Mouse (Mus musculus) lung, embryonic 16.5 days (tissue): ENCODE data around the gene Disp1. TPM values are rescaled to one million over a fixed set of nuclear protein-coding genes. Genes with fewer than 3 reads are reported as not detected.

Experiments
- ATAC-seq: fragments of 200-750 bp; cut with Nextera tagmentation; 2 replicates; pipeline ENCODE4 v1.8.0; 2017; ENCODE audit warnings: low read depth, mild to moderate bottlenecking, moderate library complexity
- H3K27ac ChIP-seq: fragments of 300-500 bp; sonication (generic); 2 replicates; pipeline ENCODE4 v1.5.1; 2014; ENCODE audit warnings: mild to moderate bottlenecking, control low read depth, low read length
- H3K27me3 ChIP-seq: fragments of 300-500 bp; sonication (generic); 2 replicates; pipeline ENCODE4 v1.6.1; 2014; ENCODE audit warnings: low read depth, low read length, mixed read lengths; ENCODE audit not compliant: control insufficient read depth, insufficient read depth
- H3K36me3 ChIP-seq: fragments of 300-500 bp; sonication (generic); 2 replicates; pipeline ENCODE4 v1.6.1; 2014; ENCODE audit warnings: low read length; ENCODE audit not compliant: control insufficient read depth, insufficient read depth
- H3K4me1 ChIP-seq: fragments of 300-500 bp; sonication (generic); replicated peaks from 2 replicates; pipeline ENCODE4 v1.6.1; 2014; ENCODE audit warnings: low read length, mixed read lengths; ENCODE audit not compliant: control insufficient read depth, insufficient read depth
- H3K4me2 ChIP-seq: fragments of 300-500 bp; sonication (generic); 2 replicates; pipeline ENCODE4 v1.6.1; 2014; ENCODE audit warnings: low read depth, low read length, control low read depth
- H3K4me3 ChIP-seq: fragments of 300-500 bp; sonication (generic); 2 replicates; pipeline ENCODE4 v1.5.1; 2014; ENCODE audit warnings: mild to moderate bottlenecking, low read length, control low read depth
- H3K9ac ChIP-seq: fragments of 300-500 bp; sonication (generic); 2 replicates; pipeline ENCODE4 v1.6.1; 2014; ENCODE audit warnings: low read length, control low read depth
- H3K9me3 ChIP-seq: fragments of 300-500 bp; sonication (generic); 2 replicates; pipeline ENCODE4 v1.6.1; 2016; ENCODE audit warnings: low read length; ENCODE audit not compliant: control insufficient read depth
- WGBS: fragments of 180-500 bp; shearing (Covaris S2); extraction: QIAGEN DNeasy Blood & Tissue Kit; methylation state at CpG from one replicate; pipeline ENCODE4 v1.1.7; 2014; 5-methylcytosine and 5-hydroxymethylcytosine counted together
- polyA plus RNA-seq: library from polyadenylated mRNA; unstranded; fragments of >200 nt; fragmentation: Nextera tagmentation; extraction: Ambion mirVana; gene quantifications from 2 replicates; pipeline ENCODE4 v1.2.1, GENCODE M21; 2015

Disp1 gene
- polyA plus RNA-seq, 1 experiment from 2014 or later, result 8.9 TPM

DNA sequence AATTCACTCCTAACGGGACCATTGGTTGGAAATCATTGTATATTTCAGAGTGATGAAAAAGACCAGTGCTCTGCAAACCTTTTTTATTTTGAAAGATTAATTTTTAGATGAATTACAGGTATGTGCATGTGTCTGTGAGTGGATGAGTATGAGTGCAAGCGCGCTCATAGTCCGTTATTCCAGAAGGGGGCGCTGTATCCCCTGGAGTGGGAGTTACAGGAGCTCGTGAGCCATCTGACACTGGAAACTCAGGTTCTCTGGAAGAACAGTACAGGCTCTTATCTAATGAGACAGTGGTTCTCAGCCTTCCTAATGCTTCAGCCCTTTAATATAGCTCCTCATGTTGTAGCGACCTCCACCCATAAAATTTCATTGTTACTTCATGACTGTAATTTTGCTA, 22.0 kb upstream of the Disp1 start:
- WGBS, result 71% methylated on average over 7 of the region's 7 CpGs
- no peak for ATAC-seq
- no peaks in the 10 kb centered on the region for H3K9me3 ChIP-seq
- no peaks in the 10 kb centered on the region for H3K4me1 ChIP-seq
- no peaks in the 10 kb centered on the region; the same call in 1 of the 2 replicates for H3K27me3 ChIP-seq
- H3K4me2 ChIP-seq, result no peak overlapping the region
- H3K36me3 ChIP-seq, result no peaks in the 10 kb centered on the region
- H3K27ac ChIP-seq, result no peak overlapping the region
- no peak overlapping the region for H3K4me3 ChIP-seq
- H3K9ac ChIP-seq, result no peak overlapping the region

- Histone ChIP-seq H3K9ac (no peak overlapping the region), H3K4me2 (no peak overlapping the region), H3K27ac (no peak overlapping the region), H3K4me3 (no peak overlapping the region), H3K4me1 (no peaks in the 10 kb centered on the region), H3K9me3 (no peaks in the 10 kb centered on the region), H3K27me3 (no peaks in the 10 kb centered on the region; the same call in 1 of the 2 replicates), H3K36me3 (no peaks in the 10 kb centered on the region)
- WGBS, result 12% methylated on average over 2 of the region's 2 CpGs
- ATAC-seq, result no peak
These were observed 16.6 kb upstream of the Disp1 start for GRCm38 (mm10) chr1:183237901-183238300.

DNA sequence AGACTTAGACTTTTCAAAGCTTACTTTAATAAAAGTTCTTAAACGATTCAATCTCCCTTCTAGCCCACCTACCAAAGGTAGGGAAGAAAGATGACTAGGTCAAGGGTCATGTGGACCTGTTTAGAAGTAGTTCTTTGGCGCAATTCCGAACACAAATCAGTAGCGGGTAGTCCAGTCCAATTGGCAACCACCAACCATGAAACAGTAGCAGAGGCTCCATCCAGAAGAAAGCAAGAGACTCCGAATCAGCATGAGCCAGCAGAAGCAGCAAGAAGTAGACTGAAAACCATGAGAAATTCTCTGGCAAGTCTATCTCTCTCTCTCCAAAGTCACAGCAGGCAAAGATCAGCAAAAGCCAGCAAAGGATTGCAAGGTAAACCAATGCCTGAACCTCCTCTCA, 15.1 kb upstream of the Disp1 start:
- 84% methylated on average over 5 of the region's 5 CpGs for WGBS
- Histone ChIP-seq H3K4me1 (no peaks in the 10 kb centered on the region), H3K27ac (no peak overlapping the region), H3K9me3 (no peaks in the 10 kb centered on the region), H3K36me3 (no peaks in the 10 kb centered on the region), H3K4me3 (no peak overlapping the region), H3K4me2 (no peak overlapping the region), H3K27me3 (no peaks in the 10 kb centered on the region; the same call in 1 of the 2 replicates), H3K9ac (no peak overlapping the region)
- no peak for ATAC-seq

GRCm38 (mm10) chr1:183233679-183234174, 12.4 kb upstream of the Disp1 start:
- H3K4me1 ChIP-seq, result peaks cover 5% of the 10 kb centered on the region; the same call in 1 of the 2 replicates
- no peak for ATAC-seq
- no peak overlapping the region for H3K4me3 ChIP-seq
- H3K9ac ChIP-seq, result no peak overlapping the region
- no peak overlapping the region for H3K4me2 ChIP-seq
- 61% methylated on average over 11 of the region's 11 CpGs for WGBS
- H3K36me3 ChIP-seq, result no peaks in the 10 kb centered on the region
- H3K9me3 ChIP-seq, result no peaks in the 10 kb centered on the region
- H3K27me3 ChIP-seq, result no peaks in the 10 kb centered on the region; the same call in 1 of the 2 replicates
- H3K27ac ChIP-seq, result no peak overlapping the region

GRCm38 (mm10) chr1:183232985-183233678, 11.8 kb upstream of the Disp1 start:
- H3K4me2 ChIP-seq, result no peak overlapping the region
- no peak overlapping the region for H3K27ac ChIP-seq
- H3K4me1 ChIP-seq, result peaks cover 6% of the 10 kb centered on the region; the same call in 1 of the 2 replicates
- no peak overlapping the region for H3K9ac ChIP-seq
- no peak overlapping the region for H3K4me3 ChIP-seq
- 56% methylated on average over 7 of the region's 7 CpGs for WGBS
- H3K27me3 ChIP-seq, result no peaks in the 10 kb centered on the region; the same call in 1 of the 2 replicates
- no peaks in the 10 kb centered on the region for H3K36me3 ChIP-seq
- ATAC-seq, result no peak
- no peaks in the 10 kb centered on the region for H3K9me3 ChIP-seq

DNA sequence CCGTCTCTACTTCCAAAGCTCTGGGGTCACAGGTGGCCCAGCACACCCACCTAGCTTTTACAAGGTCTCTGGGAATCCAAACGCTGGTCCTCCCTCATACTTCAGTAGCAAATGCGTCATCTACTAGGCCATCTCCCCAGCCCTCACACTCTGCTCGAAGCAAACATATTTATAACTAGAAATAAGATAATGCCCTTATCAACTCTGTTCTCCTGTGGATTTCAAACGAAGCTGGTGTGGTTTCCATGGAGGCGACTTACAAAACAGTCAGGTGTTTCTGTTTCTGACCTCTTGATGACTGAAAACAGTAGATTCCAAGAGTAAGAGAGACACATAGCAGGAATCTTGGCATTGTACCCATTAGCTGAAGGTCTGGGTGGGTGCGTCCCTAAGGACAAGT, 6.1 kb upstream of the Disp1 start:
- Histone ChIP-seq H3K27me3 (no peaks in the 10 kb centered on the region), H3K9me3 (no peaks in the 10 kb centered on the region), H3K4me3 (no peak overlapping the region), H3K36me3 (no peaks in the 10 kb centered on the region), H3K9ac (no peak overlapping the region), H3K4me1 (peaks cover 6% of the 10 kb centered on the region; the same call in 1 of the 2 replicates), H3K27ac (no peak overlapping the region), H3K4me2 (no peak overlapping the region)
- 68% methylated on average over 7 of the region's 7 CpGs for WGBS
- no peak for ATAC-seq

GRCm38 (mm10) chr1:183219021-183219420, 2.3 kb downstream of the Disp1 start:
- no peak overlapping the region for H3K9ac ChIP-seq
- 87% methylated on average over 6 of the region's 6 CpGs for WGBS
- ATAC-seq, result no peak

GRCm38 (mm10) chr1:183216691-183217090, 4.6 kb downstream of the Disp1 start:
- Histone ChIP-seq H3K9me3 (no peaks in the 10 kb centered on the region), H3K4me2 (no peak overlapping the region), H3K36me3 (no peaks in the 10 kb centered on the region), H3K4me3 (no peak overlapping the region), H3K4me1 (peaks cover 6% of the 10 kb centered on the region), H3K27ac (no peak overlapping the region), H3K9ac (no peak overlapping the region), H3K27me3 (no peaks in the 10 kb centered on the region)
- WGBS, result 87% methylated on average over 4 of the region's 4 CpGs
- no peak for ATAC-seq

More at GRCm38 (mm10) chr1:183219021-183219420, 2.3 kb downstream of the Disp1 start:
- Histone ChIP-seq H3K4me3 (no peak overlapping the region), H3K4me2 (no peak overlapping the region), H3K27ac (no peak overlapping the region), H3K9me3 (no peaks in the 10 kb centered on the region), H3K4me1 (peaks cover 6% of the 10 kb centered on the region; the same call in 1 of the 2 replicates), H3K36me3 (no peaks in the 10 kb centered on the region), H3K27me3 (no peaks in the 10 kb centered on the region)

- Histone ChIP-seq H3K4me3 (no peak overlapping the region), H3K9ac (no peak overlapping the region), H3K9me3 (no peaks in the 10 kb centered on the region), H3K27me3 (no peaks in the 10 kb centered on the region), H3K27ac (no peak overlapping the region), H3K36me3 (no peaks in the 10 kb centered on the region), H3K4me1 (peaks cover 6% of the 10 kb centered on the region), H3K4me2 (no peak overlapping the region)
- 86% methylated on average over 6 of the region's 6 CpGs for WGBS
- ATAC-seq, result no peak
These were observed 5.6 kb downstream of the Disp1 start for GRCm38 (mm10) chr1:183215706-183216105.
